Mouse (Mus musculus) mature B cell (primary cell): Measurements from ENCODE around the gene Mia.

Experiments used
- in situ Hi-C: fragments of 300-500 bp; cut with MboI; formaldehyde crosslinking; loops from 2 replicates; pipeline ENCODE4 v1.14.3; 2019

The Mia gene

GRCm38 (mm10) chr7:27185986-27186385 lies 5.0 kb upstream of the Mia start:
- in situ Hi-C loops = no loop called here

GRCm38 (mm10) chr7:27184964-27185363 lies 4.0 kb upstream of the Mia start:
- in situ Hi-C loops = no loop called here

GRCm38 (mm10) chr7:27182498-27182897 lies 1.5 kb upstream of the Mia start:
- in situ Hi-C loops = no loop called here

- in situ Hi-C loops = no loop called here
Measured at GRCm38 (mm10) chr7:27180036-27180435, 921 bp downstream of the Mia start.

- in situ Hi-C loops = no loop called here
Measured at GRCm38 (mm10) chr7:27179217-27179918, 1.6 kb downstream of the Mia start.

- in situ Hi-C loops = no loop called here
Measured at GRCm38 (mm10) chr7:27178324-27179216, 2.4 kb downstream of the Mia start, which contains the start of gene Rab4b. Rab4b (minus strand) TSS chr7:27178896.

GRCm38 (mm10) chr7:27177942-27178323 lies 3.0 kb downstream of the Mia start:
- in situ Hi-C loops = no loop called here

- in situ Hi-C loops = no loop called here
Measured at GRCm38 (mm10) chr7:27174896-27175295, 6.1 kb downstream of the Mia start.

GRCm38 (mm10) chr7:27174496-27174895 lies 6.5 kb downstream of the Mia start:
- in situ Hi-C loops = no loop called here

GRCm38 (mm10) chr7:27170981-27171380 lies 10.0 kb downstream of the Mia start:
- in situ Hi-C loops = no loop called here

- in situ Hi-C loops = no loop called here
Measured at GRCm38 (mm10) chr7:27168371-27168770, 12.6 kb downstream of the Mia start.

- in situ Hi-C loops = no loop called here
Measured at GRCm38 (mm10) chr7:27167475-27168094, 13.4 kb downstream of the Mia start.

- in situ Hi-C loops = no loop called here
Measured at GRCm38 (mm10) chr7:27166614-27167474, 14.1 kb downstream of the Mia start, which contains the start of gene Egln2. Egln2 (minus strand) TSS chr7:27166802.

GRCm38 (mm10) chr7:27166229-27166613 lies 14.7 kb downstream of the Mia start:
- in situ Hi-C loops = no loop called here

GRCm38 (mm10) chr7:27165696-27166095 lies 15.3 kb downstream of the Mia start:
- in situ Hi-C loops = no loop called here

- in situ Hi-C loops = no loop called here
Measured at GRCm38 (mm10) chr7:27165007-27165655, 15.8 kb downstream of the Mia start.

GRCm38 (mm10) chr7:27164112-27164947 lies 16.6 kb downstream of the Mia start:
- in situ Hi-C loops = no loop called here

GRCm38 (mm10) chr7:27163450-27163805 lies 17.5 kb downstream of the Mia start:
- in situ Hi-C loops = no loop called here

- in situ Hi-C loops = no loop called here
Measured at GRCm38 (mm10) chr7:27162780-27163449, 18.0 kb downstream of the Mia start.

- in situ Hi-C loops = no loop called here
Measured at GRCm38 (mm10) chr7:27161744-27162143, 19.2 kb downstream of the Mia start.
